Mouse (Mus musculus) erythroid progenitor cell, adult 5-6 weeks (primary cell): ENCODE data around the gene Fau. TPM values are rescaled to one million over a fixed set of nuclear protein-coding genes. Genes with fewer than 3 reads are reported as not detected.

Experiments
- total RNA-seq, 2 experiments: library from RNA; stranded (forward) in 1 of 2; stranded (reverse) in 1 of 2; fragments of 150-400 nt in 1 of 2; fragments of 186-747, 209-891 nt in 1 of 2; gene quantifications; 2 replicates each; pipeline versions ENCODE4 v1.2.3 to v1.2.4; 2015 to 2017; ENCODE audit warnings: low replicate concordance in 2 of 2

The Fau gene
- total RNA-seq, 2 experiments from 2014 or later = 450 to 666 TPM

Other genes with a start within 250 kb of the Fau start
- gene Frmd8, start 182.6 kb upstream of the Fau start, total RNA-seq (2015; ENCODE audit: low replicate concordance) = 3.6 and 9.2 TPM in 2 replicates
- 4.2 and 6.0 TPM in 2 replicates for gene Frmd8, start 182.6 kb upstream of the Fau start, total RNA-seq (2017; ENCODE audit: low replicate concordance)
- 2.9 and 8.8 TPM in 2 replicates for gene Slc25a45, start 180.0 kb upstream of the Fau start, total RNA-seq (2015; ENCODE audit: low replicate concordance)
- gene Slc25a45, start 180.0 kb upstream of the Fau start, total RNA-seq (2017; ENCODE audit: low replicate concordance) = 7.2 and 7.8 TPM in 2 replicates
- gene Tigd3, start 163.7 kb upstream of the Fau start, total RNA-seq (2015; ENCODE audit: low replicate concordance) = 3.8 and 4.7 TPM in 2 replicates
- gene Tigd3, start 163.7 kb upstream of the Fau start, total RNA-seq (2017; ENCODE audit: low replicate concordance) = 8.2 and 9.4 TPM in 2 replicates
- gene Dpf2, start 144.8 kb upstream of the Fau start, total RNA-seq (2015; ENCODE audit: low replicate concordance) = 25.9 and 71.7 TPM in 2 replicates
- gene Dpf2, start 144.8 kb upstream of the Fau start, total RNA-seq (2017; ENCODE audit: low replicate concordance) = 43.9 and 168 TPM in 2 replicates
- 0.72 TPM in 1 of 2 replicates, not detected in the other for gene Cdc42ep2, start 133.0 kb upstream of the Fau start, total RNA-seq (2015; ENCODE audit: low replicate concordance)
- not detected in 2 replicates for gene Cdc42ep2, start 133.0 kb upstream of the Fau start, total RNA-seq (2017; ENCODE audit: low replicate concordance)
- gene Pola2, start 93.6 kb upstream of the Fau start, total RNA-seq (2015; ENCODE audit: low replicate concordance) = 64.9 and 72.5 TPM in 2 replicates
- gene Pola2, start 93.6 kb upstream of the Fau start, total RNA-seq (2017; ENCODE audit: low replicate concordance) = 55.1 and 71.9 TPM in 2 replicates
- not detected in 2 replicates for gene Slc22a20, start 71.7 kb upstream of the Fau start, total RNA-seq (2015; ENCODE audit: low replicate concordance)
- not detected in 2 replicates for gene Slc22a20, start 71.7 kb upstream of the Fau start, total RNA-seq (2017; ENCODE audit: low replicate concordance)
- gene Capn1, start 41.9 kb upstream of the Fau start, total RNA-seq (2015; ENCODE audit: low replicate concordance) = 38.1 and 49.7 TPM in 2 replicates
- gene Capn1, start 41.9 kb upstream of the Fau start, total RNA-seq (2017; ENCODE audit: low replicate concordance) = 63.8 and 64.3 TPM in 2 replicates
- 29.3 and 45.8 TPM in 2 replicates for gene Syvn1, start 11.3 kb upstream of the Fau start, total RNA-seq (2015; ENCODE audit: low replicate concordance)
- 16.8 and 20.8 TPM in 2 replicates for gene Syvn1, start 11.3 kb upstream of the Fau start, total RNA-seq (2017; ENCODE audit: low replicate concordance)
- 27.2 and 31.4 TPM in 2 replicates for gene Mrpl49, start 59 bp upstream of the Fau start, total RNA-seq (2015; ENCODE audit: low replicate concordance)
- 13.0 and 40.8 TPM in 2 replicates for gene Mrpl49, start 59 bp upstream of the Fau start, total RNA-seq (2017; ENCODE audit: low replicate concordance)
- gene Znhit2, start 3.3 kb downstream of the Fau start, total RNA-seq (2015; ENCODE audit: low replicate concordance) = 5.9 and 7.2 TPM in 2 replicates
- gene Znhit2, start 3.3 kb downstream of the Fau start, total RNA-seq (2017; ENCODE audit: low replicate concordance) = 3.0 and 5.7 TPM in 2 replicates
- gene Tm7sf2, start 10.5 kb downstream of the Fau start, total RNA-seq (2015; ENCODE audit: low replicate concordance) = 14.1 TPM in 1 of 2 replicates, not detected in the other
- gene Tm7sf2, start 10.5 kb downstream of the Fau start, total RNA-seq (2017; ENCODE audit: low replicate concordance) = 1.9 TPM in 1 of 2 replicates, not detected in the other
- gene Vps51, start 19.4 kb downstream of the Fau start, total RNA-seq (2015; ENCODE audit: low replicate concordance) = 17.3 and 30.2 TPM in 2 replicates
- 10.5 and 10.9 TPM in 2 replicates for gene Vps51, start 19.4 kb downstream of the Fau start, total RNA-seq (2017; ENCODE audit: low replicate concordance)
- gene Tmem262, start 22.2 kb downstream of the Fau start, total RNA-seq (2015; ENCODE audit: low replicate concordance) = not detected in 2 replicates
- gene Tmem262, start 22.2 kb downstream of the Fau start, total RNA-seq (2017; ENCODE audit: low replicate concordance) = not detected in 2 replicates
- gene Gm28374, start 24.4 kb downstream of the Fau start, total RNA-seq (2015; ENCODE audit: low replicate concordance) = not detected in 2 replicates
- gene Gm28374, start 24.4 kb downstream of the Fau start, total RNA-seq (2017; ENCODE audit: low replicate concordance) = not detected in 2 replicates
- gene Zfpl1, start 27.1 kb downstream of the Fau start, total RNA-seq (2015; ENCODE audit: low replicate concordance) = 6.3 and 6.5 TPM in 2 replicates
- gene Zfpl1, start 27.1 kb downstream of the Fau start, total RNA-seq (2017; ENCODE audit: low replicate concordance) = 20.0 and 23.5 TPM in 2 replicates
- gene Cdca5, start 27.1 kb downstream of the Fau start, total RNA-seq (2015; ENCODE audit: low replicate concordance) = 70.3 and 72.1 TPM in 2 replicates
- 56.7 and 64.8 TPM in 2 replicates for gene Cdca5, start 27.1 kb downstream of the Fau start, total RNA-seq (2017; ENCODE audit: low replicate concordance)
- gene AC131692.1, start 36.6 kb downstream of the Fau start, total RNA-seq (2015; ENCODE audit: low replicate concordance) = 21.4 TPM in 1 of 2 replicates, not detected in the other
- gene AC131692.1, start 36.6 kb downstream of the Fau start, total RNA-seq (2017; ENCODE audit: low replicate concordance) = 12.1 and 29.4 TPM in 2 replicates
- 14.7 and 15.9 TPM in 2 replicates for gene Naaladl1, start 47.9 kb downstream of the Fau start, total RNA-seq (2015; ENCODE audit: low replicate concordance)
- 6.4 and 9.8 TPM in 2 replicates for gene Naaladl1, start 47.9 kb downstream of the Fau start, total RNA-seq (2017; ENCODE audit: low replicate concordance)
- 2.5 and 5.9 TPM in 2 replicates for gene Sac3d1, start 60.8 kb downstream of the Fau start, total RNA-seq (2015; ENCODE audit: low replicate concordance)
- 4.4 and 4.6 TPM in 2 replicates for gene Sac3d1, start 60.8 kb downstream of the Fau start, total RNA-seq (2017; ENCODE audit: low replicate concordance)
- gene Snx15, start 70.5 kb downstream of the Fau start, total RNA-seq (2015; ENCODE audit: low replicate concordance) = 52.8 and 61.6 TPM in 2 replicates
- 23.8 and 39.4 TPM in 2 replicates for gene Snx15, start 70.5 kb downstream of the Fau start, total RNA-seq (2017; ENCODE audit: low replicate concordance)
- 2.5 and 7.1 TPM in 2 replicates for gene Batf2, start 83.1 kb downstream of the Fau start, total RNA-seq (2015; ENCODE audit: low replicate concordance)
- 1.7 TPM in 1 of 2 replicates, not detected in the other for gene Batf2, start 83.1 kb downstream of the Fau start, total RNA-seq (2017; ENCODE audit: low replicate concordance)
- gene Arl2, start 83.7 kb downstream of the Fau start, total RNA-seq (2015; ENCODE audit: low replicate concordance) = 17.2 and 19.8 TPM in 2 replicates
- gene Arl2, start 83.7 kb downstream of the Fau start, total RNA-seq (2017; ENCODE audit: low replicate concordance) = 9.4 and 17.3 TPM in 2 replicates
- gene Majin, start 126.5 kb downstream of the Fau start, total RNA-seq (2015; ENCODE audit: low replicate concordance) = not detected in 2 replicates
- gene Majin, start 126.5 kb downstream of the Fau start, total RNA-seq (2017; ENCODE audit: low replicate concordance) = not detected in 2 replicates
- not detected in 2 replicates for gene Gpha2, start 168.5 kb downstream of the Fau start, total RNA-seq (2015; ENCODE audit: low replicate concordance)
- not detected in 2 replicates for gene Gpha2, start 168.5 kb downstream of the Fau start, total RNA-seq (2017; ENCODE audit: low replicate concordance)
- gene Ppp2r5b, start 178.0 kb downstream of the Fau start, total RNA-seq (2015; ENCODE audit: low replicate concordance) = 52.6 and 79.6 TPM in 2 replicates
- gene Ppp2r5b, start 178.0 kb downstream of the Fau start, total RNA-seq (2017; ENCODE audit: low replicate concordance) = 117 and 224 TPM in 2 replicates
- gene Atg2a, start 183.8 kb downstream of the Fau start, total RNA-seq (2015; ENCODE audit: low replicate concordance) = 13.8 and 18.0 TPM in 2 replicates
- 18.4 and 18.6 TPM in 2 replicates for gene Atg2a, start 183.8 kb downstream of the Fau start, total RNA-seq (2017; ENCODE audit: low replicate concordance)
- 20.1 and 23.4 TPM in 2 replicates for gene Ehd1, start 218.9 kb downstream of the Fau start, total RNA-seq (2015; ENCODE audit: low replicate concordance)
- 17.5 and 30.7 TPM in 2 replicates for gene Ehd1, start 218.9 kb downstream of the Fau start, total RNA-seq (2017; ENCODE audit: low replicate concordance)
- 0.36 TPM in 1 of 2 replicates, not detected in the other for gene Cdc42bpg, start 248.6 kb downstream of the Fau start, total RNA-seq (2015; ENCODE audit: low replicate concordance)
- gene Cdc42bpg, start 248.6 kb downstream of the Fau start, total RNA-seq (2017; ENCODE audit: low replicate concordance) = 1.4 and 1.5 TPM in 2 replicates